Mouse (Mus musculus): Measurements from ENCODE around the gene Olfr684.

- TF ChIP-seq CTCF (IDR thresholded peaks at IDR 0.05; ENCODE audit: extremely low read depth, insufficient read length, insufficient replicate concordance, low read depth, low read length), result no peak
- no peak for TF ChIP-seq POLR2A (IDR thresholded peaks at IDR 0.05; ENCODE audit: low read depth, low read length)
Observed at GRCm38 (mm10) chr7:105116536-105116935, 46.9 kb downstream of the Olfr684 start, which contains the start of gene Olfr681.
